Mouse (Mus musculus) forebrain, embryonic 13.5 days (tissue): ENCODE results near the gene Ctsg. TPM values are rescaled to one million over a fixed set of nuclear protein-coding genes. Genes with fewer than 3 reads are reported as not detected.
"Not testable (repeated sequence)": the region's sequence is repeated elsewhere in the genome, so short reads cannot be mapped to it uniquely, and the experiment has no call there.

Experiments
- ATAC-seq: fragments of 200-750 bp; cut with Nextera tagmentation; 2 replicates; pipeline ENCODE4 v1.8.0; 2017
- H3K27ac ChIP-seq: fragments of 300-500 bp; sonication (generic); 2 replicates; pipeline ENCODE4 v1.5.1; 2015; ENCODE audit warnings: inconsistent platforms, mild to moderate bottlenecking, moderate library complexity
- H3K27me3 ChIP-seq: fragments of 300-500 bp; sonication (generic); 2 replicates; pipeline ENCODE4 v1.6.1; 2015; ENCODE audit warnings: mild to moderate bottlenecking, inconsistent platforms
- H3K36me3 ChIP-seq: fragments of 300-500 bp; sonication (generic); 2 replicates; pipeline ENCODE4 v1.6.1; 2015; ENCODE audit warnings: mild to moderate bottlenecking, inconsistent platforms; ENCODE audit not compliant: poor library complexity, severe bottlenecking
- H3K4me1 ChIP-seq: fragments of 300-500 bp; sonication (generic); 2 replicates; pipeline ENCODE4 v1.6.1; 2015; ENCODE audit warnings: inconsistent platforms
- H3K4me2 ChIP-seq: fragments of 300-500 bp; sonication (generic); 2 replicates; pipeline ENCODE4 v1.6.1; 2015; ENCODE audit warnings: inconsistent platforms, mild to moderate bottlenecking, moderate library complexity
- H3K4me3 ChIP-seq: fragments of 300-500 bp; sonication (generic); 2 replicates; pipeline ENCODE4 v1.5.1; 2015; ENCODE audit warnings: mild to moderate bottlenecking, inconsistent platforms
- H3K9ac ChIP-seq: fragments of 300-500 bp; sonication (generic); 2 replicates; pipeline ENCODE4 v1.6.1; 2015; ENCODE audit warnings: mild to moderate bottlenecking, inconsistent platforms
- H3K9me3 ChIP-seq: fragments of 300-500 bp; sonication (generic); replicated peaks from 2 replicates; pipeline ENCODE4 v1.6.1; 2016; ENCODE audit warnings: inconsistent platforms
- WGBS: fragments of 180-500 bp; shearing (Covaris S2); methylation state at CpG from one replicate; pipeline ENCODE4 v1.1.7; 2015; 5-methylcytosine and 5-hydroxymethylcytosine counted together
- microRNA-seq: library from miRNA; unstranded; fragments of <30 nt; microRNA quantifications from one replicate; pipeline ENCODE4, GENCODE M21; 2016
- polyA plus RNA-seq: library from polyadenylated mRNA; unstranded; fragments of >200 nt; fragmentation: Nextera tagmentation; extraction: Ambion mirVana; gene quantifications from 2 replicates; pipeline ENCODE4 v1.2.1, GENCODE M21; 2015

Gene Ctsg
- polyA plus RNA-seq, 1 experiment from 2014 or later, result not detected

GRCm38 (mm10) chr14:56093353-56093752 is 9.0 kb downstream of the Ctsg start:
- Histone ChIP-seq H3K4me2 (no peak overlapping the region), H3K27ac (no peak overlapping the region), H3K27me3 (no peaks in the 10 kb centered on the region), H3K4me3 (no peak overlapping the region), H3K4me1 (no peaks in the 10 kb centered on the region), H3K9me3 (no peaks in the 10 kb centered on the region), H3K36me3 (no peaks in the 10 kb centered on the region), H3K9ac (no peak overlapping the region)
- WGBS, result 72% methylated on average over 2 of the region's 2 CpGs
- ATAC-seq, result no peak

DNA sequence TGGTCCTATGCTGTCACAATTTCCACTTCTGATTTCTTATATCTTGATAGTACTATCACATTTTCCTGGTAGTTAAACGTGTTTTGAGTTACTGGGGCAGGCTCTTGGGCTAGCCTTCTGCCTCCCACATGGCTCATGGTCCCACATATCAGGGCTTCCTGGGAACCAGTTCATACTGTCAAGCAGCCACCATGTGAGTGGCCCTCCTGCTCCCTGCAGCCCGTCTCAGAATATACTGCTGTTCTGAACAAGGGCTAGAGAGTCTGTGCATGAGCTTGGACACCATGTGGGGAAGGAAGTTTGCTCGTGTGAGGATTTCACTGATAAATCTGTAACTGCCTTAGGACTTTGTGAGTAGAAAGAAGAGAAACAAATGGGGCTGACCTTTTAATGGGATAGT is 15.7 kb downstream of the Ctsg start:
- no peaks in the 10 kb centered on the region for H3K4me1 ChIP-seq
- no peak overlapping the region for H3K27ac ChIP-seq
- H3K9ac ChIP-seq, result no peak overlapping the region
- no peak for ATAC-seq
- 77% methylated on average over 3 of the region's 3 CpGs for WGBS
- no peak overlapping the region for H3K4me2 ChIP-seq
- no peaks in the 10 kb centered on the region for H3K27me3 ChIP-seq
- no peaks in the 10 kb centered on the region for H3K9me3 ChIP-seq
- no peak overlapping the region for H3K4me3 ChIP-seq
- H3K36me3 ChIP-seq, result no peaks in the 10 kb centered on the region

DNA sequence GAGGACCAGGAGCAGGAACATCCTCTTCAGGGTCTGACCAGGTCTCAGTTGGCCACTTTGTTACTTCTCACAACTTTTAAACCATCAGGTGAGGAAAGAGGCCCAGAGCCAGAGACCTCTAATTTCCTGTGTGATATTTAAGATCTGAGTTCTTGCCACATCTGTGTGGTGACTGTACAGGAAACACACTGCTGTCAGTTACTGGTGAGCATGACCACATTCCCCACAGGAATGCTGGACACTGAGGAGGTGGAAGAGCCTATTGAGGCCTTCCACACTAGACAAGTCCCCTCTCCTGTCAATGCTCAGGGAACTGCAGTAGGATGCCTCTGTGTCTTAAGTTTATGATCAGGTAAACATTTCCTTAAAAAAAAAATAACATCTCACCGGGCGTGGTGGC is 17.2 kb downstream of the Ctsg start, which contains the start of gene Mcpt8:
TSS of gene Mcpt8 (minus strand) at position 107 of the 400 bp plus-strand sequence.
- Histone ChIP-seq H3K4me3 (no peak within 1 kb of the TSS), H3K4me2 (no peak within 1 kb of the TSS), H3K27ac (no peak within 1 kb of the TSS), H3K9ac (no peak within 1 kb of the TSS), H3K27me3 (no peaks in the 10 kb centered on the region), H3K36me3 (no peaks in the 10 kb centered on the region), H3K4me1 (no peaks in the 10 kb centered on the region), H3K9me3 (no peaks in the 10 kb centered on the region)
- WGBS, result 92% methylated on average over 2 of the region's 2 CpGs
- ATAC-seq, result no peak

DNA sequence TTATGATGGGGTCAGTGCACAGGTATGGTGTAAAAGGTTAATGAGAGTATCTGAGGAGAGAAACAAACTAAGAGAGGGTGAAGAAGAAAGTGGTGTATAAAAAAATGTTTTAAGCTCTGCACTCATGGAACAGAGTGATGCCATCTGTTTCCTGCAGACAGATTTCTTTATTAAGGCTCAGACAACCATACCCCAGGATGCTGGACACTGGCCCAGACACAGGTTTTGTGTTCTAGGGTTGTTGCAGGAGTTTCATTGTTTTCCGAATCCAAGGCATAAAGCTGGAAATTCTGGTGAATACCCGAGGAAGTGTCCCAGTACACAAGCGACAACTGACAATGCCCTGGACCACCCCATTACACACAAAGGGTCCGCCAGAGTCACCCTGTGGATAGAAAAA is 20.4 kb downstream of the Ctsg start:
- Histone ChIP-seq H3K9me3 (no peaks in the 10 kb centered on the region), H3K4me3 (no peak overlapping the region), H3K4me1 (no peaks in the 10 kb centered on the region), H3K27ac (no peak overlapping the region), H3K27me3 (no peaks in the 10 kb centered on the region), H3K36me3 (no peaks in the 10 kb centered on the region), H3K4me2 (no peak overlapping the region), H3K9ac (no peak overlapping the region)
- WGBS, result 71% methylated on average over 4 of the region's 4 CpGs
- ATAC-seq, result no peak

- H3K4me3 ChIP-seq, H3K9me3 ChIP-seq, H3K4me1 ChIP-seq, H3K9ac ChIP-seq, H3K27ac ChIP-seq, ATAC-seq, H3K27me3 ChIP-seq, H3K36me3 ChIP-seq, H3K4me2 ChIP-seq: not testable (repeated sequence)
- 80% methylated on average over 3 of the region's 3 CpGs for WGBS
These were observed 40.2 kb downstream of the Ctsg start, which contains the start of gene Mcpt4 for GRCm38 (mm10) chr14:56062213-56062612. Mcpt4 (minus strand) TSS chr14:56062313.

DNA sequence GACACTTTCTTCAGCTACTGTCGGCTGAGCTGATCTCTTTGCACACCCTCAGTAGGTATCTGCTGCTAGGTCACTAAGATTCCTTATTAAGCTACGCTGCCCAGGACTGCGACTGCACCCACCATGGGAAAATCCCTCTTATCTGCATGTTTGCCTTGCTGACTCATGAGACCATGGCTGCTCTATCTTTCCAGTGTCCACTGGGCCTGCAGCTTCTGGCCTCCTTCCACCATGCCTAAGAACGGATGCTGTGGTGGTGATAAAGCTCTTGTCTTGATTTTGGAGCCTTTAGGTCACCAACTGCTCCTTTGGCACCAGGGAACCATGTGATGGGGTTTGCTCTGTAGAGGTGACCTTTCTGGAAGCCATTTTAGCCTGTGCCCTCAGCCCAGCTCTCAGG is 44.7 kb downstream of the Ctsg start:
- no peak overlapping the region for H3K4me2 ChIP-seq
- no peak for ATAC-seq
- no peaks in the 10 kb centered on the region for H3K27me3 ChIP-seq
- 92% methylated on average over 4 of the region's 4 CpGs for WGBS
- H3K36me3 ChIP-seq, result no peaks in the 10 kb centered on the region
- no peak overlapping the region for H3K9ac ChIP-seq
- no peak overlapping the region for H3K4me3 ChIP-seq
- H3K27ac ChIP-seq, result no peak overlapping the region
- H3K9me3 ChIP-seq, result no peaks in the 10 kb centered on the region
- no peaks in the 10 kb centered on the region for H3K4me1 ChIP-seq

DNA sequence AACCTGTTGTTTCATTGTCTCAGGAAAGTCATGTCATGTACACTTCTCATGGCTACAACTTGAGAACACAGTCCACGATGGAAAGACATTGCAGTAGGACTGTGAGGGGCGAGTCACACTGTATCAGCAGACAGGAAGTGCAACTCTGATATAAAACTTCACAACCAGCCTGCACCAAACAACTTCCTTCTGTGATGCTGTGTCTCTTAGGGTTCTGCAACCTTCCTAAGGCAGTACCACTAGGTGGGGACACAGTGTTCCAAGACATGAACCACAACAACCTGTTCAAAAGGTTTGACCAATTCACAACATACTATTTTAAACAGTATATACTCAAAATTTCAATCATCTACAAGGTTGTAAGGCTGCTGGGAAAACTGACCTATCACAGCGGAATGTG is 47.0 kb downstream of the Ctsg start:
- H3K27ac ChIP-seq, result no peak overlapping the region
- H3K36me3 ChIP-seq, result no peaks in the 10 kb centered on the region
- no peak overlapping the region for H3K4me2 ChIP-seq
- no peaks in the 10 kb centered on the region for H3K4me1 ChIP-seq
- ATAC-seq, result no peak
- H3K9me3 ChIP-seq, result no peaks in the 10 kb centered on the region
- no peak overlapping the region for H3K9ac ChIP-seq
- no peaks in the 10 kb centered on the region for H3K27me3 ChIP-seq
- H3K4me3 ChIP-seq, result no peak overlapping the region
- 88% methylated on average over 3 of the region's 3 CpGs for WGBS

Small RNA genes lying within 50 kb of the gene (microRNA-seq; reads per million reads assigned to microRNA genes)
- gene Mir6949, result not detected

Other genes with a start within 250 kb of the Ctsg start
- gene Nynrin, start 248.6 kb downstream of the Ctsg start, polyA plus RNA-seq, result 9.3 and 12.4 TPM in 2 replicates
- gene Cbln3, start 218.2 kb downstream of the Ctsg start, polyA plus RNA-seq, result 0.08 and 0.18 TPM in 2 replicates
- gene Khnyn, start 217.6 kb downstream of the Ctsg start, polyA plus RNA-seq, result 9.6 and 10.8 TPM in 2 replicates
- gene Sdr39u1, start 202.3 kb downstream of the Ctsg start, polyA plus RNA-seq, result 71.0 and 72.3 TPM in 2 replicates
- gene Cma1, start 157.9 kb downstream of the Ctsg start, polyA plus RNA-seq, result not detected in 2 replicates
- gene Cma2, start 151.6 kb downstream of the Ctsg start, polyA plus RNA-seq, result not detected in 2 replicates
- gene Mcpt1, start 84.6 kb downstream of the Ctsg start, polyA plus RNA-seq, result not detected in 2 replicates
- not detected in 2 replicates for gene Mcpt9, start 72.1 kb downstream of the Ctsg start, polyA plus RNA-seq
- not detected in 2 replicates for gene Mcpt2, start 60.5 kb downstream of the Ctsg start, polyA plus RNA-seq
- not detected in 2 replicates for gene Mcpt4, start 40.3 kb downstream of the Ctsg start, polyA plus RNA-seq
- gene Mcpt8, start 17.3 kb downstream of the Ctsg start, polyA plus RNA-seq, result not detected in 2 replicates
- gene Gzme, start 18.1 kb upstream of the Ctsg start, polyA plus RNA-seq, result not detected in 2 replicates
- not detected in 2 replicates for gene Gzmd, start 30.0 kb upstream of the Ctsg start, polyA plus RNA-seq
- not detected in 2 replicates for gene Gzmg, start 57.0 kb upstream of the Ctsg start, polyA plus RNA-seq
- gene Gzmn, start 72.0 kb upstream of the Ctsg start, polyA plus RNA-seq, result not detected in 2 replicates
- gene Gzmf, start 108.8 kb upstream of the Ctsg start, polyA plus RNA-seq, result not detected in 2 replicates
- not detected in 2 replicates for gene Gzmc, start 132.1 kb upstream of the Ctsg start, polyA plus RNA-seq
- gene Gzmb, start 159.7 kb upstream of the Ctsg start, polyA plus RNA-seq, result not detected in 2 replicates